ENCODE assay signal across 19 mouse cellular contexts in the genomic region with DNA sequence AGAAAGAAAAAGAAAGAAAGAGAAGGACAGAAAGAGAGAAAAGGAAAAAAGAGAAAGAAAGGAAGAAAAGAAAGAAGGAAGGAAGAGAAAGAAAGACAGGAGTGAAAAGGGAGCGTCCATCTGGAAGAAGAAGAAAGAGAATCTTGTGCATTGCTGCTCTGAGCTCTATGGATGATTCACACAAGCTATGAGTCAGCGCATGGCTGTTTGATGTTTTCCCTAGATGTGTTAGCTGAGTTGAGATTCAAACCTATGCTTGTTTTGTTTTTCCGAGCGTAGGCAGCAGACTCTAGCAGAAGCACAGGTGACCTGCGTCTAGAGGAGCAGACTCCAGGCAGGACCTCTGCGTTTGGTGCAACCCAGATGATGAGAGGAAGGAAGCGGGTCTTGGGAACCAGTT. TPM values are rescaled to one million over a fixed set of nuclear protein-coding genes. Genes with fewer than 3 reads are reported as not detected.
DNase-seq lines count a peak whose midpoint lies in the region; ATAC-seq lines count a peak whose summit lies in the region.
"Had no signal": no experiment of that assay in that cellular context is flagged by ENCODE, and none has a peak within 500 bp of the region (broad histone marks: within the 10 kb centered on the region; RNA-seq: fewer than 3 reads in every experiment).

No protein-coding gene starts in this region.

- peak; percentile 57 for DNase-seq in adrenal gland, adult 2 months
- DNase-seq in adrenal gland, postnatal 10 days = no peak
- DNase-seq in left cerebral cortex, postnatal 25 days (ENCODE audit: low spot score in 2 of 2) = peak; percentile 38 to 75
- DNase-seq in left cerebral cortex, postnatal 10 days (ENCODE audit: extremely low spot score in 1 of 2, low spot score in 2 of 2) = no peak
- peak; percentile 81 for DNase-seq in brain, adult 2 months (ENCODE audit: low read depth, low spot score)
- no peak for DNase-seq in spleen, postnatal 4 days (ENCODE audit: low spot score in 2 of 2)
- DNase-seq in testis, postnatal 14 days (ENCODE audit: low spot score) = no peak
- DNase-seq: B cell, adult 2 months; cerebellum, adult 18-20 months; cerebellum, postnatal 25 days; embryo, embryonic 11 days; gastrocnemius, postnatal 10 days; heart, postnatal 4 days; kidney, adult 8-10 months; kidney, postnatal 10 days; liver, postnatal 0 days; lung, postnatal 10 days had no signal

- ATAC-seq in CD4-positive, CD25-positive, alpha-beta regulatory T cell, adult 4 months = peak; percentile 39
- ATAC-seq: liver, postnatal 0 days; midbrain, embryonic 16.5 days had no signal

- intact Hi-C loops in left cerebral cortex, postnatal 25 days (cut with DNase I) = no loop called here
- intact Hi-C loops in left cerebral cortex, postnatal 10 days (cut with DNase I) = no loop called here

RNA-seq across cellular contexts. Expression of a gene that starts 32.2 kb away (rescaled TPM):
- total RNA-seq in adrenal gland, adult 2 months (2021) = 1 to 10 TPM; 1.8 to 3.4 TPM
- polyA plus RNA-seq in adrenal gland, adult 2 months (2012; rRNA removed) = 4.0 and 8.8 TPM in 2 replicates
- total RNA-seq in adrenal gland, postnatal 10 days (2021) = 10 to 100 TPM in 1 of 2 experiments, 1 to 10 TPM in 1; 9.8 to 11.1 TPM
- total RNA-seq in left cerebral cortex, postnatal 25 days (2021) = 10 to 100 TPM; 21.1 to 25.5 TPM
- 10 to 100 TPM; 20.5 to 23.1 TPM for total RNA-seq in left cerebral cortex, postnatal 10 days (2021)
- polyA plus RNA-seq in CD4-positive, CD25-positive, alpha-beta regulatory T cell, adult 4 months (2017; shearing (Covaris generic)) = 10 to 100 TPM; 16.4 to 20.4 TPM

Comparison
In these comparisons a context has a peak if more than half of its experiments do, and no peak if none do; other contexts are left out.
1. DNase-seq: peak in adrenal gland, adult 2 months (single experiment), left cerebral cortex, postnatal 25 days (2 of 2) and brain, adult 2 months (single experiment); none in adrenal gland, postnatal 10 days (single experiment), left cerebral cortex, postnatal 10 days (0 of 2), spleen, postnatal 4 days (0 of 2) and testis, postnatal 14 days (single experiment).